Mouse (Mus musculus): ENCODE measurements at regions not wholly inside any gene's neighbourhood (a gene's known extent, or its start where the extent isn't known, plus 50 kb on each side); places are given as distances from the start of the nearest gene placed in this dataset.

DNA sequence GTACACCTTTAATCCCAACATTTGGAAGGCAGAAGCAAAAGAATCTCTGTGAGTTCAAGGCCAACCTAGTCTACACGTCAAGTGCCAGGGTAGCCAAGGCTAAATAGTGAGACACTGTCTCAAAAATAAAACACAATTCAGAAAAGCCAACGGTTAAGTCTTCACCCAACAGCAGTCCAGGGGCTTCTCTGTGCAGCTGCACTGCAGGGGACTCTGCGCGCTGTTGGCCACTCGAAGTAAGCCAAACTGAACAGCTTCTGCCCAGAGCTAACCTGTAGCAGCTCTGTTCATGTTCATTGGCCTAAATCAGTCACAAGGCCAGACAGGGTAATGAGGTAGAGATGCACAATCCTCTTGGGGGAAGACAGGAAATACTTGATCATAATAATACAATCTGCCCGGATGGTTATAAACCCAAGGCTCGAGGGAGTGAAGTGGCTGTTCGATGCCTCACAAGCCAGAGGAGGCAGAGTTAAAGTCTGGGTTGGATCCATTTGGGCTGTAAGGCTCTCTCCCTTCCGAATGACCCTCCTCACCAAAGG is 165.4 kb downstream of the Rab11fip4 start:
- H3K9ac ChIP-seq: no peak overlapping the region
- no peaks in the 10 kb centered on the region for H3K9me3 ChIP-seq (ENCODE audit: low read depth, low read length)
- WGBS: 85% methylated on average over 9 of the region's 9 CpGs
- no peak for TF ChIP-seq CTCF (IDR thresholded peaks at IDR 0.05; ENCODE audit: low read depth)
- no peak overlapping the region for H3K27ac ChIP-seq (ENCODE audit: low read depth)
- ATAC-seq (ENCODE audit: insufficient read depth) (no peak), DNase-seq (no peak)
- H3K27me3 ChIP-seq (ENCODE audit: insufficient read depth, low read length): no peaks in the 10 kb centered on the region
- H3K36me3 ChIP-seq (ENCODE audit: insufficient read depth): no peaks in the 10 kb centered on the region
- H3K4me2 ChIP-seq: no peak overlapping the region
- no peak overlapping the region for H3K4me3 ChIP-seq (ENCODE audit: low read depth, low read length)
- no peaks in the 10 kb centered on the region for H3K4me1 ChIP-seq (ENCODE audit: insufficient read depth)

- Histone ChIP-seq H3K36me3 (ENCODE audit: insufficient read depth) (no peaks in the 10 kb centered on the region), H3K9me3 (ENCODE audit: low read depth, low read length) (no peaks in the 10 kb centered on the region), H3K27ac (ENCODE audit: low read depth) (no peak overlapping the region), H3K4me1 (ENCODE audit: insufficient read depth) (no peaks in the 10 kb centered on the region), H3K4me3 (ENCODE audit: low read depth, low read length) (no peak overlapping the region), H3K4me2 (no peak overlapping the region), H3K9ac (no peak overlapping the region), H3K27me3 (ENCODE audit: insufficient read depth, low read length) (no peaks in the 10 kb centered on the region)
- TF ChIP-seq CTCF (IDR thresholded peaks at IDR 0.05; ENCODE audit: low read depth): no peak
- DNase-seq: no peak
- ATAC-seq (ENCODE audit: insufficient read depth): no peak
- 70% methylated on average over 2 of the region's 2 CpGs for WGBS
These were observed 162.5 kb downstream of the Rab11fip4 start for GRCm38 (mm10) chr11:79753491-79753890.

DNA sequence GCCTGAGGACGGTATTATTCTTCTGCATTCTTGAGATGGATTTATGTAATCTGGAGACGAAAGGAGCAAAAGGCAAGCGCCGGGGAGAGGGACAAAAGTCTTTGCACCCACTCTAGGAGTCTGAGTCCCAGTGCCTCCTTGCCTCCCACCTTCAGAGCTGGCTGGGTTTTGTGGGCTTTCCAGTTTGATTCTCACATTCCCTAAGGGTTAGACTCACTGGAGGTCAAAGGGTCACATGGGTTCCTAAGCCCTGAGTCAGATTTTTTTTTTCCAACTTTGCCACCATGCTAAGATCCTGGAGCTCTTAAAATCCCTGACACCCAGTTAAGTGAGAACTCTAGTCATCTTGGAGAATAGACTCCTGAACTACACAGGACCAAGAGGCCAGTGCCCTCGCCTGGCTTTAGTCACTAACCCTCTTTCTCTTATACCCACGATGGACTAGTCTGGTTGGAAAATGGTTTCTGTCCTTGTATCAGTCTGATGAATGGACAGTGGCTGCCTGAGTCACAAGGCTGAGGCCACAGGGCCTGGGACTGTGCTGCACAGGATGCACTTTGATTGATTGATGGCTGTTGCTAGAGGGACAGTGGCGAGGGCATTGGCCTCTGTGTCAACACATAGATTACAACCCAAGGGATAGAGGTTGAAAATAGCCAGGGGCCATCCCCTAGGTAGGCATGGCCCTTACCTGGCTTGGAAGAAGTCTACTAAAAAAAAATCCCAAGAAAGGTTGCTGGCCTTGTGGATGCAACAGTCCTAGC is 161.9 kb downstream of the Rab11fip4 start:
- no peak; the same call in 1 of the 2 replicates for ATAC-seq (ENCODE audit: insufficient read depth)
- 47% methylated on average over 7 of the region's 7 CpGs for WGBS
- Histone ChIP-seq H3K9ac (no peak overlapping the region), H3K4me3 (ENCODE audit: low read depth, low read length) (no peak overlapping the region), H3K27me3 (ENCODE audit: insufficient read depth, low read length) (no peaks in the 10 kb centered on the region), H3K27ac (ENCODE audit: low read depth) (no peak overlapping the region), H3K4me2 (no peak overlapping the region), H3K9me3 (ENCODE audit: low read depth, low read length) (no peaks in the 10 kb centered on the region), H3K36me3 (ENCODE audit: insufficient read depth) (no peaks in the 10 kb centered on the region), H3K4me1 (ENCODE audit: insufficient read depth) (no peaks in the 10 kb centered on the region)
- no peak for DNase-seq
- TF ChIP-seq CTCF (IDR thresholded peaks at IDR 0.05; ENCODE audit: low read depth): no peak

GRCm38 (mm10) chr11:79751751-79752716 is 161.0 kb downstream of the Rab11fip4 start:
- H3K9ac ChIP-seq: no peak overlapping the region
- H3K27me3 ChIP-seq (ENCODE audit: insufficient read depth, low read length): no peaks in the 10 kb centered on the region
- H3K4me3 ChIP-seq (ENCODE audit: low read depth, low read length): no peak overlapping the region
- H3K4me1 ChIP-seq (ENCODE audit: insufficient read depth): no peaks in the 10 kb centered on the region
- no peaks in the 10 kb centered on the region for H3K9me3 ChIP-seq (ENCODE audit: low read depth, low read length)
- no peaks in the 10 kb centered on the region for H3K36me3 ChIP-seq (ENCODE audit: insufficient read depth)
- no peak overlapping the region for H3K4me2 ChIP-seq
- DNase-seq (peak; percentile 69), ATAC-seq (ENCODE audit: insufficient read depth) (peak; percentile 79)
- no peak overlapping the region; the same call in 1 of the 2 replicates for H3K27ac ChIP-seq (ENCODE audit: low read depth)
- no peak for TF ChIP-seq CTCF (IDR thresholded peaks at IDR 0.05; ENCODE audit: low read depth)
- 54% methylated on average over 14 of the region's 14 CpGs for WGBS

GRCm38 (mm10) chr11:79750943-79751342 is 159.9 kb downstream of the Rab11fip4 start:
- Histone ChIP-seq H3K27ac (ENCODE audit: low read depth) (no peak overlapping the region), H3K9ac (no peak overlapping the region), H3K9me3 (ENCODE audit: low read depth, low read length) (no peaks in the 10 kb centered on the region), H3K36me3 (ENCODE audit: insufficient read depth) (no peaks in the 10 kb centered on the region), H3K4me3 (ENCODE audit: low read depth, low read length) (no peak overlapping the region), H3K4me1 (ENCODE audit: insufficient read depth) (no peaks in the 10 kb centered on the region), H3K27me3 (ENCODE audit: insufficient read depth, low read length) (no peaks in the 10 kb centered on the region), H3K4me2 (no peak overlapping the region)
- DNase-seq (no peak), ATAC-seq (ENCODE audit: insufficient read depth) (no peak)
- 53% methylated on average over 2 of the region's 2 CpGs for WGBS
- TF ChIP-seq CTCF (IDR thresholded peaks at IDR 0.05; ENCODE audit: low read depth): no peak

DNA sequence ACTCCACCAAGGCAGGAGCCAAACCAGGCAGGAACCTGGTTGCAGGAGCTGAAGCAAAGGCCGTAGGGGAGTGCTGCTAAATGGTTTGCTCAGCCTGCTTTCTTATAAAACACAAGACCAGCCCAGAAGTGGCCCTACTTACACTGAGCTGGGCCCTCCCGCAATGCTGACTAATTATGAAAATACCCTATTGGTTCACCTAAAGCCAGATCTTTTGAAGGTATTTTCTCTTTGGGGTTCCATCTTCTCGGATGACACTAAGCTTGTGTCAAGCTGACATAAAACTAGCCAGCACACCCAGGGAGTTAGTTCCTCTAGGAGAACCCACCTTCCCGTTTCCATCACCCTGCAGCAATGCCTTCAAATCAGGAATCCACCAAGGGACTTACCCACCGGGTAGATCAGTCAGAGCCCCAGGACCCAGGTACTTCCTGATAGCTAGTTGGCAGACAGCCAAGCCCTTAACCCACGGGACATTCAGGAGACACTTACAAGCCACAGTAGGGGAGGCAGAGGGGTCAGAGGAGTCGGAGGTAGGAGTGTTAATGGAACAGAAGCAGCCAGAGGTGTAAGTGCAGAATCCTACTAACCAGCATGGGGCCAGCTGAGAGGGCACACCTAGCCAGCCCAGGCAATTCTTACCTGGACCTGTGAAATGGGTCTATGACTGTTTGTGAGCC is 158.9 kb downstream of the Rab11fip4 start:
- ATAC-seq (ENCODE audit: insufficient read depth): no peak
- Histone ChIP-seq H3K4me3 (ENCODE audit: low read depth, low read length) (no peak overlapping the region), H3K36me3 (ENCODE audit: insufficient read depth) (no peaks in the 10 kb centered on the region), H3K27me3 (ENCODE audit: insufficient read depth, low read length) (no peaks in the 10 kb centered on the region), H3K9ac (no peak overlapping the region), H3K9me3 (ENCODE audit: low read depth, low read length) (no peaks in the 10 kb centered on the region), H3K27ac (ENCODE audit: low read depth) (no peak overlapping the region), H3K4me2 (no peak overlapping the region), H3K4me1 (ENCODE audit: insufficient read depth) (no peaks in the 10 kb centered on the region)
- TF ChIP-seq CTCF (IDR thresholded peaks at IDR 0.05; ENCODE audit: low read depth): no peak
- 50% methylated on average over 7 of the region's 7 CpGs for WGBS
- peak; percentile 36 for DNase-seq

Measured in lung, embryonic 14.5 days (tissue).